Mouse (Mus musculus) kidney, postnatal 14 days (tissue): Measurements from ENCODE around the gene Hoxc5.

Source experiments
- DNase-seq: peaks from one replicate; pipeline ENCODE4 v3.0.0; 2022; ENCODE audit warnings: mixed read lengths

The Hoxc5 gene

GRCm38 (mm10) chr15:102967312-102967510 is at the start of gene Hoxc5:
TSS of gene Hoxc5 (plus strand) at chr15:102967443.
- DNase-seq, result no peak

- no peak for DNase-seq
These were observed 49.2 kb upstream of the Hoxc5 start for GRCm38 (mm10) chr15:102917972-102918572.

- no peak for DNase-seq
These were observed 48.5 kb upstream of the Hoxc5 start for GRCm38 (mm10) chr15:102918611-102919265.

- no peak for DNase-seq
These were observed 47.7 kb upstream of the Hoxc5 start for GRCm38 (mm10) chr15:102919336-102920180.

GRCm38 (mm10) chr15:102920619-102921018 is 46.6 kb upstream of the Hoxc5 start:
- peak; percentile 82 for DNase-seq

GRCm38 (mm10) chr15:102921053-102922011 is 45.9 kb upstream of the Hoxc5 start, which contains the start of gene Hoxc13:
TSS of gene Hoxc13 (plus strand) at chr15:102921103.
- DNase-seq, result no peak

- DNase-seq, result peak; percentile 49
These were observed 45.3 kb upstream of the Hoxc5 start for GRCm38 (mm10) chr15:102922012-102922362.

- DNase-seq, result no peak
These were observed 44.4 kb upstream of the Hoxc5 start for GRCm38 (mm10) chr15:102922636-102923500.

GRCm38 (mm10) chr15:102927032-102927645 is 40.1 kb upstream of the Hoxc5 start:
- DNase-seq, result no peak

GRCm38 (mm10) chr15:102931706-102932358 is 35.4 kb upstream of the Hoxc5 start:
- no peak for DNase-seq

GRCm38 (mm10) chr15:102934438-102934837 is 32.8 kb upstream of the Hoxc5 start:
- DNase-seq, result no peak

- DNase-seq, result no peak
These were observed 32.3 kb upstream of the Hoxc5 start for GRCm38 (mm10) chr15:102934897-102935296.

- no peak for DNase-seq
These were observed 30.8 kb upstream of the Hoxc5 start, which contains the start of gene Hoxc12 for GRCm38 (mm10) chr15:102936279-102936972. TSS of gene Hoxc12 (plus strand) at chr15:102936757.

GRCm38 (mm10) chr15:102937036-102937666 is 30.1 kb upstream of the Hoxc5 start:
- no peak for DNase-seq

- no peak for DNase-seq
These were observed 27.7 kb upstream of the Hoxc5 start for GRCm38 (mm10) chr15:102939256-102940155.

GRCm38 (mm10) chr15:102942739-102943467 is 24.3 kb upstream of the Hoxc5 start:
- DNase-seq, result no peak

- DNase-seq, result no peak
These were observed 23.8 kb upstream of the Hoxc5 start for GRCm38 (mm10) chr15:102943468-102943813.
